Mouse (Mus musculus): ENCODE measurements around the gene Arhgap19. TPM values are rescaled to one million over a fixed set of nuclear protein-coding genes. Genes with fewer than 3 reads are reported as not detected.

Gene Arhgap19
- total and polyA plus RNA-seq, 2 experiments: 1.2 to 1.9 TPM

DNA sequence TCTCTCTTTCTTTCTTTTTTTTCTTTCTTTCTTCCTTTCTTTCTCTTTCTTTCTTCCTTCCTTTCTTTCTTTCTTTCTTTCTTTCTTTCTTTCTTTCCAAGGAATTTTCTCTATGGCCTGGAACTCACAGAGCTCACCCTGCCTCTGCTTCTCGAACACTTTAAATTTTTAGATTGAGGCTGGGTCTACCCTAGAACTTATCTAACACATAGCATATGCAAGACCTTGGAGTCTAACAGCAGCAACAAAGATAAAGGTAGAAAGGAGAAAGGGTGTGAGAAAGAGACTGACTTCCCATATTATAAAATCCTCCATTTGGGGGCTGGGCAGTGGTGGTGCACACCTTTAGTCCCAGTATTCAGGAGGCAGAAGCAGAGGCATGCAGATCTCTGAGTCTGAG lies 20.7 kb upstream of the Arhgap19 start:
- 93% methylated on average over 1 of the region's 1 CpGs for WGBS
- no peak for TF ChIP-seq CTCF (IDR thresholded peaks at IDR 0.05; ENCODE audit: low read depth, low read length)
- no peak for TF ChIP-seq POLR2A (IDR thresholded peaks at IDR 0.05; ENCODE audit: extremely low read depth, insufficient read depth, low read length)

GRCm38 (mm10) chr19:41821436-41821835 lies 19.6 kb upstream of the Arhgap19 start:
- Histone ChIP-seq H3K79me2 (ENCODE audit: control insufficient read depth, insufficient read depth, low read length) (no peaks in the 10 kb centered on the region), H3K4me3 (ENCODE audit: insufficient read depth, low read depth, low read length) (no peak overlapping the region), H3K27me3 (ENCODE audit: control insufficient read depth, insufficient read depth, low read length) (no peaks in the 10 kb centered on the region), H3K27ac (replicated peaks; ENCODE audit: insufficient read depth, low read depth, low read length) (no peak overlapping the region), H3K9ac (ENCODE audit: low read depth, low read length) (no peak overlapping the region), H3K36me3 (ENCODE audit: control insufficient read depth, insufficient read depth, low read length) (no peaks in the 10 kb centered on the region), H3K4me1 (ENCODE audit: control insufficient read depth, insufficient read depth, low read length) (peaks cover 6% of the 10 kb centered on the region; the same call in 1 of the 2 replicates)
- 77% methylated on average over 5 of the region's 5 CpGs for WGBS
- no peak for TF ChIP-seq CTCF (IDR thresholded peaks at IDR 0.05; ENCODE audit: low read depth, low read length)
- no peak for TF ChIP-seq POLR2A (IDR thresholded peaks at IDR 0.05; ENCODE audit: extremely low read depth, insufficient read depth, low read length)
- DNase-seq (ENCODE audit: extremely low read depth, low read depth, low spot score): no peak

More for the DNA sequence above, 20.7 kb upstream of the Arhgap19 start:
- Histone ChIP-seq H3K79me2 (ENCODE audit: control insufficient read depth, insufficient read depth, low read length) (no peaks in the 10 kb centered on the region), H3K9ac (ENCODE audit: low read depth, low read length) (no peak overlapping the region), H3K4me1 (ENCODE audit: control insufficient read depth, insufficient read depth, low read length) (peaks cover 5% of the 10 kb centered on the region; the same call in 1 of the 2 replicates), H3K27ac (replicated peaks; ENCODE audit: insufficient read depth, low read depth, low read length) (no peak overlapping the region), H3K4me3 (ENCODE audit: insufficient read depth, low read depth, low read length) (no peak overlapping the region), H3K36me3 (ENCODE audit: control insufficient read depth, insufficient read depth, low read length) (no peaks in the 10 kb centered on the region), H3K27me3 (ENCODE audit: control insufficient read depth, insufficient read depth, low read length) (no peaks in the 10 kb centered on the region)
- no peak for DNase-seq (ENCODE audit: extremely low read depth, low read depth, low spot score)

GRCm38 (mm10) chr19:41818749-41819148 lies 16.9 kb upstream of the Arhgap19 start:
- DNase-seq (ENCODE audit: extremely low read depth, low read depth, low spot score): no peak
- WGBS: 91% methylated on average over 4 of the region's 4 CpGs

DNA sequence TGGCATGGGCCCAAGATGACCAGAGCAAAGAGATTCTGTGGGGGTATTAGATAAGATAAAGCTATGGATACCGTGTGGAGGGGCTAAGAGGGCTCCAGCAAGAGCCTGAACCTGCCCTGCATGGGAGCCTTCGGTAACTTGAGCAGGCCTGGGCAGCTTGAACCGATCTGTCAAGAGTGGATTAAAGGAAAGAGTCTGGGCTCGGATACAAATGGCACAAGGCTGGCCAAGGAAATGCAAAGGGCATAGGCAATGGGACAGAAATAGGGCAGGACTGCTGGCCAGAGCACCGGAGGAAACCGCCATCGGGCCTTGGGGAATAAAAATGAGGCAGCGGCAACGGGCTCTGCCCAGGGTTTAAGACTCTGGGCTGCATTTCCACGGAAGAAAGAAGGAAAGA lies 15.5 kb upstream of the Arhgap19 start:
- DNase-seq (ENCODE audit: extremely low read depth, low read depth, low spot score): peak; percentile 37
- Histone ChIP-seq H3K27me3 (ENCODE audit: control insufficient read depth, insufficient read depth, low read length) (no peaks in the 10 kb centered on the region), H3K79me2 (ENCODE audit: control insufficient read depth, insufficient read depth, low read length) (no peaks in the 10 kb centered on the region), H3K4me3 (ENCODE audit: insufficient read depth, low read depth, low read length) (no peak overlapping the region), H3K27ac (replicated peaks; ENCODE audit: insufficient read depth, low read depth, low read length) (no peak overlapping the region), H3K9ac (ENCODE audit: low read depth, low read length) (no peak overlapping the region), H3K4me1 (ENCODE audit: control insufficient read depth, insufficient read depth, low read length) (peaks cover 8% of the 10 kb centered on the region; the same call in 1 of the 2 replicates), H3K36me3 (ENCODE audit: control insufficient read depth, insufficient read depth, low read length) (no peaks in the 10 kb centered on the region)
- TF ChIP-seq POLR2A (IDR thresholded peaks at IDR 0.05; ENCODE audit: extremely low read depth, insufficient read depth, low read length) (no peak), CTCF (IDR thresholded peaks at IDR 0.05; ENCODE audit: low read depth, low read length) (no peak)
- 63% methylated on average over 10 of the region's 10 CpGs for WGBS

More at GRCm38 (mm10) chr19:41818749-41819148, 16.9 kb upstream of the Arhgap19 start:
- H3K4me1 ChIP-seq (ENCODE audit: control insufficient read depth, insufficient read depth, low read length): peaks cover 6% of the 10 kb centered on the region; the same call in 1 of the 2 replicates
- no peak overlapping the region for H3K9ac ChIP-seq (ENCODE audit: low read depth, low read length)
- H3K79me2 ChIP-seq (ENCODE audit: control insufficient read depth, insufficient read depth, low read length): no peaks in the 10 kb centered on the region
- TF ChIP-seq CTCF (IDR thresholded peaks at IDR 0.05; ENCODE audit: low read depth, low read length) (no peak), POLR2A (IDR thresholded peaks at IDR 0.05; ENCODE audit: extremely low read depth, insufficient read depth, low read length) (no peak)
- H3K27ac ChIP-seq (replicated peaks; ENCODE audit: insufficient read depth, low read depth, low read length): no peak overlapping the region
- no peaks in the 10 kb centered on the region for H3K36me3 ChIP-seq (ENCODE audit: control insufficient read depth, insufficient read depth, low read length)
- H3K4me3 ChIP-seq (ENCODE audit: insufficient read depth, low read depth, low read length): no peak overlapping the region
- H3K27me3 ChIP-seq (ENCODE audit: control insufficient read depth, insufficient read depth, low read length): no peaks in the 10 kb centered on the region

DNA sequence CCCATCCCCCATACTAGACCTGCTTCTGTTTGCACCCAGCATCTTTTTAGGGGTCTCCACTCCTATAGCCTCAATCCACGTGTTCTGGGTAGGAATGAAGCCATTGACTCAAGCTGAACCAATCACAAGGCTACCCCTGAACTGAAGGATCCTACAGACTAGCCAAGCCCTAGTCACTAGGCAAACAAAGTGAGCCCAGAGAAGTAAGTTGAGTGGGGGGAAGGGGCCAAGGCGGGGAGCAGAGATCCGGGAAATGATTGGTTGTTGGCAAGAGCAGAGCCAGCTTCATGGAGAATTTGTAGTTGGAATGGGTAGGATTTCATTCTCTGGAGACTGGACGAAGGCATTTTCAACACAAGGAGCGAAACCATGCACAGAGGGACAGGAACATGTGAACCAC lies 15.1 kb upstream of the Arhgap19 start:
- Histone ChIP-seq H3K4me3 (ENCODE audit: insufficient read depth, low read depth, low read length) (no peak overlapping the region), H3K79me2 (ENCODE audit: control insufficient read depth, insufficient read depth, low read length) (no peaks in the 10 kb centered on the region), H3K4me1 (ENCODE audit: control insufficient read depth, insufficient read depth, low read length) (peaks cover 8% of the 10 kb centered on the region; the same call in 1 of the 2 replicates), H3K9ac (ENCODE audit: low read depth, low read length) (no peak overlapping the region), H3K36me3 (ENCODE audit: control insufficient read depth, insufficient read depth, low read length) (no peaks in the 10 kb centered on the region), H3K27me3 (ENCODE audit: control insufficient read depth, insufficient read depth, low read length) (no peaks in the 10 kb centered on the region), H3K27ac (replicated peaks; ENCODE audit: insufficient read depth, low read depth, low read length) (no peak overlapping the region)
- 75% methylated on average over 5 of the region's 5 CpGs for WGBS
- TF ChIP-seq CTCF (IDR thresholded peaks at IDR 0.05; ENCODE audit: low read depth, low read length): no peak
- no peak for TF ChIP-seq POLR2A (IDR thresholded peaks at IDR 0.05; ENCODE audit: extremely low read depth, insufficient read depth, low read length)
- DNase-seq (ENCODE audit: extremely low read depth, low read depth, low spot score): no peak

DNA sequence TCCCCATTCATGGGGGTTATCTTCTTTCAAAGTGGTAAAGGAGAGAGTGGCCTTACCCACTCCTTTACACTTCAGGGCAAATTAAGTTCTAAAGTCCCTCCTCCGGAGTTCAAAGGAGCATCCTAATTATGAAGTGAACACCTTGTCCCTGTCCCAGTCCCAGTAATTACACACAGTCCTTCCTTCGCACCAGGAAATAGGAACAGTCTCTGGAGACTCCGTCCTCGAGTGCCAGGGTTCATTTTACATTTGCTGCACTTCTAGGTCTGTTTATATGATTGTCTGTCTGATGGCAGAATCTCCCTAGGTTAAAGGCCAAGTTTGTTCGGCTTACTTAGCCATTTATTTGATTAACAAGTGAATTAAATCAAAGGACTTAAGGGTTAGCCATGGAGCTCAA lies 14.6 kb upstream of the Arhgap19 start:
- no peaks in the 10 kb centered on the region for H3K79me2 ChIP-seq (ENCODE audit: control insufficient read depth, insufficient read depth, low read length)
- WGBS: 42% methylated on average over 5 of the region's 5 CpGs
- no peak overlapping the region for H3K9ac ChIP-seq (ENCODE audit: low read depth, low read length)
- no peak overlapping the region for H3K4me3 ChIP-seq (ENCODE audit: insufficient read depth, low read depth, low read length)
- TF ChIP-seq CTCF (IDR thresholded peaks at IDR 0.05; ENCODE audit: low read depth, low read length) (no peak), POLR2A (IDR thresholded peaks at IDR 0.05; ENCODE audit: extremely low read depth, insufficient read depth, low read length) (no peak)
- no peaks in the 10 kb centered on the region for H3K27me3 ChIP-seq (ENCODE audit: control insufficient read depth, insufficient read depth, low read length)
- H3K4me1 ChIP-seq (ENCODE audit: control insufficient read depth, insufficient read depth, low read length): peaks cover 8% of the 10 kb centered on the region; the same call in 1 of the 2 replicates
- no peak overlapping the region for H3K27ac ChIP-seq (replicated peaks; ENCODE audit: insufficient read depth, low read depth, low read length)
- peak; percentile 45 for DNase-seq (ENCODE audit: extremely low read depth, low read depth, low spot score)
- no peaks in the 10 kb centered on the region for H3K36me3 ChIP-seq (ENCODE audit: control insufficient read depth, insufficient read depth, low read length)

Measured in liver, adult 2 months (tissue).